Mouse (Mus musculus): ENCODE measurements around the gene Fli1. TPM values are rescaled to one million over a fixed set of nuclear protein-coding genes. Genes with fewer than 3 reads are reported as not detected.

Gene Fli1
- polyA plus RNA-seq, 1 experiment, result not detected

DNA sequence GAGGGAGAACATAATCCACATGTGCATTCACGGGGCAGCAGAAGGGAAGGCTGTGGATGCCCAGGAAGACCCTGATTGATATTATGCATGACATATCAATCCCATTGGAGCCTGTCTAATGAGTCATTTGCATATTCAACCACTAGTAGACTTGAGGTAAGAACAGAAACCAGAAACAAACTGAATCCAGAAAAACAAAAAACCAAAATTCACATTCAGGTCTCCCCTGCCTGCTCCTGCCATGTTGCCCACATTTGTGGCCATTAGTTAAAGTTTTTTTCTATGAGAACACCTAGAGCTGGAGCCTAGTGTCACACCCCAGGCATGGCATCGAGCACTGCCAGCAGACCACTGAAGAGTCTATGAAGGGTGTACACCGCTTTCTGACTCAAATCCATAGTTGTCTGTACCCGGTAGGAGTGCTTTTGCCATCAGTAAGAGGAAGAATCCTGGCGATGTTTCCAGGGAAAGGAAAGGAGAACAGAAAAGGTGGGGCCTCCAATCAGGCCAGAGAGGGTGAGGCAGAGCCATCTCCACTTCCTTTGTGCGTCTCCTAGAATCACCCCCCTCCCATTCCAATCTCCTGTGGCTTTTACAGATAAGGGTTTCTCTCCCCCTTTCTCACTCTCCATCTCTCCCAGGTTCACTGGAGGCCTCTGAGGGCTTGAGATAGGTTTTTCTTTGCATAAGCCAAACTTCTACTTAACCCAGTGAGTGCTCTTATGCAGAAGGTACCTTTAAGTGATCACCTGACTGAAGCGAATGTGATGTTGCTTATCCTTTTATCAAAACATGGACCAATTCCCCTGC, 32.0 kb downstream of the Fli1 start:
- Histone ChIP-seq H3K4me1 (ENCODE audit: control insufficient read depth, insufficient read depth, low read length) (0 out of 2 replicates have a peak, but pooled peaks cover 3% of the 10 kb centered on the region), H3K27ac (ENCODE audit: insufficient read depth, low read depth, low read length) (no peak overlapping the region), H3K4me3 (ENCODE audit: insufficient read depth, low read depth, low read length) (no peak overlapping the region)
- TF ChIP-seq CTCF (IDR thresholded peaks at IDR 0.05; ENCODE audit: insufficient read depth, low read depth, low read length), result no peak
- no peak for TF ChIP-seq POLR2A (IDR thresholded peaks at IDR 0.05; ENCODE audit: insufficient read depth, low read depth, low read length)
- 90% methylated on average over 7 of the region's 7 CpGs for WGBS

DNA sequence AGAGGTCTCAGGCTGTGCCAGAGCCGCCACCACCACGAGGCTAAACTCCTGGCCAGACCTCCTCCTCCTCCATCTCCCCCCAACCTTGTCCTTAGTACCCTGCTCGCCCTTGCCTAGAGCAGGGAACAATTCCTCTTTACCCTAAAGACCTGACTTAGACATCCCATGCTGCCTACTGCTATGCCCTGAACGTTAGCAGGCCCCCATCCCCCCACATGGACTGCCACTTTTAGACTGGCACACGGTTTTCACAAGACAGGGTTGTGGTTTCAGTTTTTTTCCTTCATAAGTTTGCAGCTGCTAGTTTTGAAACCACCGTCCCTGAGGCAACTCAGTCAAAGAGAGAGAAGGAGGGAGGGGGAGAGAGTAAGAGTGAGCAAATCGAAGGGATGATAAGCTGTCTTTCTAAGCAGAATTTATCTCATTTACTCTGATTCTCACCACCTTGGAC, 32.9 kb downstream of the Fli1 start:
- Histone ChIP-seq H3K27ac (ENCODE audit: insufficient read depth, low read depth, low read length) (no peak overlapping the region; the same call in 1 of the 2 replicates), H3K4me3 (ENCODE audit: insufficient read depth, low read depth, low read length) (no peak overlapping the region), H3K4me1 (ENCODE audit: control insufficient read depth, insufficient read depth, low read length) (0 out of 2 replicates have a peak, but pooled peaks cover 3% of the 10 kb centered on the region)
- TF ChIP-seq POLR2A (IDR thresholded peaks at IDR 0.05; ENCODE audit: insufficient read depth, low read depth, low read length) (no peak), CTCF (IDR thresholded peaks at IDR 0.05; ENCODE audit: insufficient read depth, low read depth, low read length) (no peak)
- WGBS, result 62% methylated on average over 7 of the region's 7 CpGs

DNA sequence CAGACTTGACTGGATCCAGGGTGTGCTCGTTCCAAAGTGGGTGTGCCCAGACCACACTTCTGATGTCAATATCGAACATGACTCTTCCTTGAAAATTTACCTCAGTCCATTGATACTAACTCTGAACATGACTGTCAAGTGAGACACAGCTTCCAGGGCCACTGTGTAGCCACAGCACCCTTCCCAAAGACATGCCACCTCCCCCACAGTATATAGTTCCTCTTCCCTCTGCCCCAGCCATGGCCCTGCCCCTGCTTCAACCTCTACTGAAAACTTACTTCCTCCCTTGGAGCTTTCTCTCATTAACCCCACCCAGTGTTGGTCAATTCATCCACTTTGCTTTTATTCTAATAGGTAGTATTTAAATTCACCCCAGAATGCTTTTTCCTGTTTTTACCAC, 34.0 kb downstream of the Fli1 start:
- 85% methylated on average over 2 of the region's 2 CpGs for WGBS
- no peak overlapping the region for H3K27ac ChIP-seq (ENCODE audit: insufficient read depth, low read depth, low read length)
- TF ChIP-seq CTCF (IDR thresholded peaks at IDR 0.05; ENCODE audit: insufficient read depth, low read depth, low read length) (no peak), POLR2A (IDR thresholded peaks at IDR 0.05; ENCODE audit: insufficient read depth, low read depth, low read length) (no peak)

DNA sequence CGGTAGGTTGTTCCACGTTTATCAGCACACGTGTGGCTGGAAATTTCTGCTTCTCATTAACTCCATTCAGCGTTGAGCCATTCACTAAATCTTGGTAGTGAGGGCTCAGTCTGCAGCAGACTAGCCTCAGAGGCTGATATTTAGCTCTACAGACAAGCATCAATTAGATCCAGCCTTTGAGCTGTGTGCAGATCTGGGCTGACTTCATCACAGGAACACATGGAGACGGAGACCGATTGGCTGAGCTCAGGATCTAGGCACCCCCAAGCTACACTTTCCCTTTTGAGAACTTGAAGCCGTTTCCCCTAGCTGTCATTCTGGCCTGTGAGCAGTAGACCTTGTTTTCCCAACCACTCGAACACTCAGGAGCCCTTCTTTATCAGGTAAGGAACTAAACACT, 34.5 kb downstream of the Fli1 start:
- no peaks in the 10 kb centered on the region for H3K4me1 ChIP-seq (ENCODE audit: control insufficient read depth, insufficient read depth, low read length)
- no peak for TF ChIP-seq CTCF (IDR thresholded peaks at IDR 0.05; ENCODE audit: insufficient read depth, low read depth, low read length)
- no peak for TF ChIP-seq POLR2A (IDR thresholded peaks at IDR 0.05; ENCODE audit: insufficient read depth, low read depth, low read length)
- WGBS, result 59% methylated on average over 8 of the region's 8 CpGs
- no peak overlapping the region for H3K27ac ChIP-seq (ENCODE audit: insufficient read depth, low read depth, low read length)
- H3K4me3 ChIP-seq (ENCODE audit: insufficient read depth, low read depth, low read length), result no peak overlapping the region

More for the DNA sequence above, 34.0 kb downstream of the Fli1 start:
- Histone ChIP-seq H3K4me3 (ENCODE audit: insufficient read depth, low read depth, low read length) (no peak overlapping the region), H3K4me1 (ENCODE audit: control insufficient read depth, insufficient read depth, low read length) (no peaks in the 10 kb centered on the region)

DNA sequence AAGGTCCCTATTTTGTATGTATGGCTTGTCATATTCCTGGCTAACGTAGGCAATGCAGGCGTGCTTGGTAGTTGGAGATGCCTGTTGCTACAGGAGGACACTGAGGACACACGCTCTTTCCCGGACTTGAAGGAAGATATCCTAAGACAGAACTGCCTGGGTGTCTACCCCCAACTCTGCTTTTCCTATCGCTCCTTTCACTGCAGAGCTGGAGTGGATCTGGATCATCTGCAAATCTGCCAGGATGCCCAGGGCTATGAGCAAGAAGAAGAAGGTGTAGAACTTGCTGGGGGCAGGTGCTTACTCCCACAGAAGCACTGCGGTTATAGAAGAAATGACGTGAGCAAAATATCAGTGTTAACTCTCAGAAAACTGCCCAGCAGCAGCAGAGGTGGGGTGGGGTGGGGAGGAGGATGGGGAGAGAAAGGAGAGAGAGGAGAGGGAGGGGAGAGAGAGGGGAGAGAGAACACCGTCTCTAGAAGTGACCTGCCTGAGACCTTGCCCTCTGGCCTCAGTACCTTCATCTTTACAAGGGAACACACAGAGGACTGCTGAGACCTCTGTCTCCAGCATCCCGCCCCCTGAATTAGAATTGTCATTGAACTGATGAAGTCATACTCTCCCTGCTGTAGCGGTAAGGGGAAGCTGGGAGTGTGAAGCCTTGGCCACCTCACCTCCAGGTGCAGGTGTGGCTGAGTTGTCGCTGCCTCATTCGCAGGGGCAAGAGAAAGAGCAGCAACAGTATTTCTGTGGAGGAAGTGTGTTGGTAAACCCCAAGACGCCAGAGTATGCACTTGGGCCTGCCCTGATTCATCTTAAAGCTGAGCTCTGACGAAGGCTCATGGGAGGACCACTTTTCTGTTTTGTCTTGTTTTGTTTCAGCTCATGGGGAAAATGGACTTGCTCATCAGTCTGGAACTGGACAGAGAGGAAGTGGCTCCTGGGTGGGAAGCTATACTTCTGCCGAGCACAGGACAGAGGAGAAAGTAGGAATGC, 35.5 kb downstream of the Fli1 start:
- H3K4me1 ChIP-seq (ENCODE audit: control insufficient read depth, insufficient read depth, low read length), result no peaks in the 10 kb centered on the region
- no peak overlapping the region for H3K27ac ChIP-seq (ENCODE audit: insufficient read depth, low read depth, low read length)
- TF ChIP-seq CTCF (IDR thresholded peaks at IDR 0.05; ENCODE audit: insufficient read depth, low read depth, low read length), result no peak
- no peak for TF ChIP-seq POLR2A (IDR thresholded peaks at IDR 0.05; ENCODE audit: insufficient read depth, low read depth, low read length)
- 86% methylated on average over 15 of the region's 15 CpGs for WGBS
- no peak overlapping the region for H3K4me3 ChIP-seq (ENCODE audit: insufficient read depth, low read depth, low read length)

DNA sequence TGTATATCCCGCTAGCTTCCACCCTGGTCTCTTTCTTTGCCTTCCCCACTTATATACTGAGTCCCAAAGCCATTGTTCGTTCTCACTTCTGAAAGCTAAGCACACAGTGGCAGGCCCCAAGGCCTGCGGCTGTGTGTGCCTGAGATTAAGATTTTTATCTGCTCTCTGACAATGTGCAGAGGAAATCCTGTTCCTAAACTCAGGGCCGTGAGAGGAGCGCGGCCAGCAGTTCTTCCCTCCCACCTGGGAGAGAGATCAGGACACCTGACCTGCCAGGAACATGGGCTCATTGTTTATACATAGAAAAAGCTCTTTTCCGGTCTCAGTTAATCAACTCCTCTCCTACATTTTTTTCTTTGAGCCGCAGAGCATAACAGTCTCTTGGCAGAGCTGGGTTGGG, 36.5 kb downstream of the Fli1 start:
- 78% methylated on average over 8 of the region's 8 CpGs for WGBS

DNA sequence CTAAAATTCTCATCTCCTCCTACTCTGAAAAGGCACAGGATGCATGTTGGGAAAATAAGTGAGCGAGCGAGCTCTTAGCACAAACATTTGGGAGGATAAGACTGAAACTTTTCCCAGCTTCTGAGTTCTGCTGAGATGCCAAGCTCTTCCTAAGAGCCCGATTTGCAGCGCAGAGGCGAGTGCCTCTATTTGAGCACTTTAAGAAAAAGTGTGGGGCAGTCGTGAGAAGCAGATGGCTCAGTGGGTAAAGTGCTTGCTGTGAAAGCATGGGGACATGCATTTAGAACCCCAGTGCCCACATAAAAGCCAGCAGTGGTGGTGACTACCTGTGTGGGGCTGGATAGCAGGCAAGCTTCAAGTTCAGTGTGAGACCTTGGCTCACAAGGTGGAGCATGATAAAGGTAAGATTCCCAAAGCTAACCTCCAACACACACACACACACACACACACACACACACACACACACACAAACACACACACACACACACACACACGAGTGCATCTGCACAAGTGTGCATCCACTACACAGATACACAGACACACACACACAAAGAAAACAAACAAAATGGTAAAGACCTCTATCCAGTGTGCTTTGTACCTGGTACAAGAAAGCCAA, 37.1 kb downstream of the Fli1 start:
- 84% methylated on average over 7 of the region's 7 CpGs for WGBS
- no peak overlapping the region for H3K4me3 ChIP-seq (ENCODE audit: insufficient read depth, low read depth, low read length)
- no peak for TF ChIP-seq POLR2A (IDR thresholded peaks at IDR 0.05; ENCODE audit: insufficient read depth, low read depth, low read length)
- TF ChIP-seq CTCF (IDR thresholded peaks at IDR 0.05; ENCODE audit: insufficient read depth, low read depth, low read length), result no peak
- H3K27ac ChIP-seq (ENCODE audit: insufficient read depth, low read depth, low read length), result no peak overlapping the region
- H3K4me1 ChIP-seq (ENCODE audit: control insufficient read depth, insufficient read depth, low read length), result no peaks in the 10 kb centered on the region

More for the DNA sequence above, 36.5 kb downstream of the Fli1 start:
- H3K27ac ChIP-seq (ENCODE audit: insufficient read depth, low read depth, low read length), result no peak overlapping the region
- TF ChIP-seq CTCF (IDR thresholded peaks at IDR 0.05; ENCODE audit: insufficient read depth, low read depth, low read length) (no peak), POLR2A (IDR thresholded peaks at IDR 0.05; ENCODE audit: insufficient read depth, low read depth, low read length) (no peak)
- H3K4me1 ChIP-seq (ENCODE audit: control insufficient read depth, insufficient read depth, low read length), result no peaks in the 10 kb centered on the region
- H3K4me3 ChIP-seq (ENCODE audit: insufficient read depth, low read depth, low read length), result no peak overlapping the region

DNA sequence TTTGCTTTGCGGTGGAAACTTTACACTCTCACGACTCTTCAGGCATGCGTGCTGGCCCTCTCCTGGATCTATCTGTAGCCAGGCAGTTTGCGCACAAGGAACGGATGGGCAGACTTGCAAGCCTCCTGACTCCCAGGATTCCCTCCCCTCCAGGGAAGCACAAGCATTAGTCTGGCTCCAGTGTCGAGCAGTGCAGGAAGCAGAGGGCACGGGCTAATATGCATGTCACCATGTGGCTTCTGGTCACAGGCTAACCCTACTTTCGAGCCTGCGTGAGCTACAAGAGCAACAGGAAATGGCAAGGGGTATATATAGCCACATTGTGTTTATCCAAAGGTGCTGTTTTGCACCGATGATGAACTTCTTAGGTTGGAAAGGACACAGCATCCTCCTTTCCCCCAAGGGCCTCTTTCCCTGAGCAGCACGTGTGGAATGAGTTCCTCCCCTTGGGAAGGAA, 38.6 kb downstream of the Fli1 start:
- no peaks in the 10 kb centered on the region for H3K4me1 ChIP-seq (ENCODE audit: control insufficient read depth, insufficient read depth, low read length)
- TF ChIP-seq CTCF (IDR thresholded peaks at IDR 0.05; ENCODE audit: insufficient read depth, low read depth, low read length) (no peak), POLR2A (IDR thresholded peaks at IDR 0.05; ENCODE audit: insufficient read depth, low read depth, low read length) (no peak)
- WGBS, result 82% methylated on average over 11 of the region's 11 CpGs
- no peak overlapping the region for H3K27ac ChIP-seq (ENCODE audit: insufficient read depth, low read depth, low read length)
- no peak overlapping the region for H3K4me3 ChIP-seq (ENCODE audit: insufficient read depth, low read depth, low read length)

Measured in olfactory bulb, adult 2 months (tissue).